Mouse (Mus musculus): ENCODE measurements around the gene Cwc25.

DNA sequence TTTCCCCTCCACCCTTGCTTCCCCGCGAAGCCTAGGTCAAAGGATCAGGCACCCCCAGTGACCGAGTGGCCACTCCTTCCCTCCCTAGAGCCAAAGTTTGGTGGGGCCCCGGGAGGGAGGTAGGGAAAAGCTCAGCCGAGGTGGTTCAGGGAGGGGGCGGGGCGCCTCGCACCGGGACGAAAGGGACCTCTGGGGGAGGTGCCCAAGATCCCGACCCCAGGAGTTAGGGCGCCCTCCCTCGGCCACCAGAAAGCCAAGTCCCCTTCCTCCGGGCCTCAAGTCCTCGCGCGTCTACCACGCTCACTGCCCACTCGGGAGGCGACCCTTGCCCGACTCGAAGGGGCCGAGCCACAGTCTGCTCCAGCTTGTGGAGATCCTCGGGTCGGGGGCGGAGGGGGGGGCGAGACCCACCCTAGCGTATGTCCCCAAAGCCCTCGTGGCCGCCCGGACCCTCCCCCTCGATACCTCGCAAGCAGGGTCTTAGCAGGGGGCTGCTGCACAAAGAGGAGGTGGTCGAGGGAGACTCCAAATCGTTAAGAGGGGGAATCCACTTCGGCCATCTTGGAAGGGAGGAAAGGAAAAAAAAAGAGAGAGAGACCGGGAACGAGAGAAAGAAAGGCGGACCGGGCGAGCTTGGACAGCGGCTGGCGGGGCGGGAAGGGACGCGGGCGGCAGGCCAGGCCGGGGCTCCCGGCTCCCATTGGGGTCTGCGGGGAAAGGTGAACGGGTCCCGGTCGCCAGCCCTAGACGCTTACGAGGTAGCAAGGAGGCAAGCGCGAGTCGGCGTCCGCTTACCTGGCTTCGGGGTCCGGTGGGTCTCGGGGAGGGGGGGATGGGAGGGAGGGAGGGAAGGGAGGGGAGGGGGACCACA, 67.4 kb downstream of the Cwc25 start:
- TF ChIP-seq POLR2A (IDR thresholded peaks at IDR 0.05; ENCODE audit: borderline replicate concordance, low read depth, low read length), result no peak
- TF ChIP-seq CTCF (IDR thresholded peaks at IDR 0.05; ENCODE audit: low read depth, low read length), result no peak
